Mouse (Mus musculus): ENCODE data around the gene Cabp2. TPM values are rescaled to one million over a fixed set of nuclear protein-coding genes. Genes with fewer than 3 reads are reported as not detected.

Gene Cabp2
- polyA plus RNA-seq, 1 experiment from 2014 or later = not detected

GRCm38 (mm10) chr19:4089128-4089527 is 7.8 kb downstream of the Cabp2 start:
- Histone ChIP-seq H3K9ac (ENCODE audit: low read length) (no peak overlapping the region), H3K27me3 (ENCODE audit: control insufficient read depth, insufficient read depth, low read length) (peaks cover 3% of the 10 kb centered on the region; the same call in 1 of the 2 replicates), H3K27ac (replicated peaks; ENCODE audit: low read depth, low read length) (no peak overlapping the region), H3K9me3 (ENCODE audit: control insufficient read depth, low read length) (no peaks in the 10 kb centered on the region), H3K4me1 (ENCODE audit: control insufficient read depth, insufficient read depth, low read length) (no peaks in the 10 kb centered on the region), H3K36me3 (ENCODE audit: control insufficient read depth, insufficient read depth, low read length) (no peaks in the 10 kb centered on the region), H3K4me2 (ENCODE audit: low read depth, severe bottlenecking) (no peak overlapping the region), H3K4me3 (ENCODE audit: low read depth, low read length) (no peak overlapping the region)
- no peak for ATAC-seq (ENCODE audit: insufficient number of reproducible peaks, low FRiP score, low TSS enrichment, low read depth)
- no peak for DNase-seq (ENCODE audit: low spot score)
- WGBS = 85% methylated on average over 6 of the region's 6 CpGs

- H3K27me3 ChIP-seq (ENCODE audit: control insufficient read depth, insufficient read depth, low read length) = no peaks in the 10 kb centered on the region
- no peak overlapping the region for H3K4me2 ChIP-seq (ENCODE audit: low read depth, severe bottlenecking)
- H3K9ac ChIP-seq (ENCODE audit: low read length) = no peak overlapping the region
- ATAC-seq (ENCODE audit: insufficient number of reproducible peaks, low FRiP score, low TSS enrichment, low read depth) (no peak), DNase-seq (ENCODE audit: low spot score) (no peak)
- H3K36me3 ChIP-seq (ENCODE audit: control insufficient read depth, insufficient read depth, low read length) = no peaks in the 10 kb centered on the region
- no peaks in the 10 kb centered on the region for H3K4me1 ChIP-seq (ENCODE audit: control insufficient read depth, insufficient read depth, low read length)
- 89% methylated on average over 3 of the region's 3 CpGs for WGBS
- no peaks in the 10 kb centered on the region for H3K9me3 ChIP-seq (ENCODE audit: control insufficient read depth, low read length)
- no peak overlapping the region for H3K27ac ChIP-seq (replicated peaks; ENCODE audit: low read depth, low read length)
- H3K4me3 ChIP-seq (ENCODE audit: low read depth, low read length) = no peak overlapping the region
Observed at GRCm38 (mm10) chr19:4090446-4090845, 9.1 kb downstream of the Cabp2 start.

DNA sequence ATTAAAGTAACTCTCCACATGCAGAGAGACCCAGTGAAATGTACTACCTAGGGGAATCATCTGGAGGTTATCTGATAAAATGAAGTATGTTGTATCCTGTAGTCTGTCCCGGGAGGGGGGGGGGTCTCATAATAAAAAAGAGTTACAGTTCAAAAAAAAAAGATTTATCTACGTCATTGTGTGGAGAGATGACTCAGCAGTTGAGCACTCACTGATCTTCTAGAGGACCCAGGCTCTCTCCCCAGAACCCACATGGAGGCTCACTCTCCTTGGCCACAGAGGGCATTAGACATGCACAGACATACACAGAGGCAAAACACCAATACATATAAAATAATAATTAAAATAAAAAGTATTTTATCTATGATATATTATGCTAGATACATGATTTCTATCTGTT is 10.0 kb downstream of the Cabp2 start:
- Histone ChIP-seq H3K9me3 (ENCODE audit: control insufficient read depth, low read length) (no peaks in the 10 kb centered on the region), H3K36me3 (ENCODE audit: control insufficient read depth, insufficient read depth, low read length) (no peaks in the 10 kb centered on the region), H3K4me2 (ENCODE audit: low read depth, severe bottlenecking) (no peak overlapping the region), H3K4me3 (ENCODE audit: low read depth, low read length) (no peak overlapping the region), H3K27me3 (ENCODE audit: control insufficient read depth, insufficient read depth, low read length) (no peaks in the 10 kb centered on the region), H3K9ac (ENCODE audit: low read length) (no peak overlapping the region), H3K4me1 (ENCODE audit: control insufficient read depth, insufficient read depth, low read length) (peaks cover 3% of the 10 kb centered on the region; the same call in 1 of the 2 replicates), H3K27ac (replicated peaks; ENCODE audit: low read depth, low read length) (no peak overlapping the region)
- DNase-seq (ENCODE audit: low spot score) (no peak), ATAC-seq (ENCODE audit: insufficient number of reproducible peaks, low FRiP score, low TSS enrichment, low read depth) (no peak)
- WGBS = 72% methylated on average over 2 of the region's 2 CpGs

- Histone ChIP-seq H3K9ac (ENCODE audit: low read length) (no peak overlapping the region), H3K27me3 (ENCODE audit: control insufficient read depth, insufficient read depth, low read length) (no peaks in the 10 kb centered on the region), H3K27ac (replicated peaks; ENCODE audit: low read depth, low read length) (no peak overlapping the region), H3K4me1 (ENCODE audit: control insufficient read depth, insufficient read depth, low read length) (peaks cover 4% of the 10 kb centered on the region; the same call in 1 of the 2 replicates), H3K4me2 (ENCODE audit: low read depth, severe bottlenecking) (no peak overlapping the region), H3K4me3 (ENCODE audit: low read depth, low read length) (no peak overlapping the region), H3K36me3 (ENCODE audit: control insufficient read depth, insufficient read depth, low read length) (no peaks in the 10 kb centered on the region), H3K9me3 (ENCODE audit: control insufficient read depth, low read length) (no peaks in the 10 kb centered on the region)
- ATAC-seq (ENCODE audit: insufficient number of reproducible peaks, low FRiP score, low TSS enrichment, low read depth) = no peak
- WGBS = 76% methylated on average over 3 of the region's 3 CpGs
- DNase-seq (ENCODE audit: low spot score) = no peak
Observed at GRCm38 (mm10) chr19:4092750-4093149, 11.4 kb downstream of the Cabp2 start.

DNA sequence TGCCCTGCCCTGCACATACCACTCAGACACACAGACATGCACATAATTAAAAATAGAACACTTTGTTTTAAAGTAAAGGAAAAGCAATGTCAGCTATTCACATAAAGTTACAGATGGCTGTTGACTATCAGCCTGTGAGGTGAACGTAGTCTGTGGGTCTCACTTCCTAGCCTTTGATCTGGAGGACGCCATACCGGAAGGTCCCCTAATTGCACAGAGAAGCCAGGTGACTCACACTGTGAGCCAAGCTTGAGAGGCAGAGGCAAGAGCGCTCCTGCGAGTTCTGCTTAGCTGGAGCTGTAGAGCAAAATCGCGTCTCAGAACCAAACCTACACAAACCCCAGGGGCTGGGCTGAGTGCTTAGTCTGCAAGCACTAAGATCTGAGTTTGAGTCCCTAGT is 12.4 kb downstream of the Cabp2 start:
- Histone ChIP-seq H3K4me1 (ENCODE audit: control insufficient read depth, insufficient read depth, low read length) (peaks cover 6% of the 10 kb centered on the region), H3K36me3 (ENCODE audit: control insufficient read depth, insufficient read depth, low read length) (no peaks in the 10 kb centered on the region), H3K9me3 (ENCODE audit: control insufficient read depth, low read length) (no peaks in the 10 kb centered on the region), H3K4me3 (ENCODE audit: low read depth, low read length) (no peak overlapping the region), H3K4me2 (ENCODE audit: low read depth, severe bottlenecking) (no peak overlapping the region), H3K27ac (replicated peaks; ENCODE audit: low read depth, low read length) (no peak overlapping the region), H3K27me3 (ENCODE audit: control insufficient read depth, insufficient read depth, low read length) (no peaks in the 10 kb centered on the region), H3K9ac (ENCODE audit: low read length) (no peak overlapping the region)
- ATAC-seq (ENCODE audit: insufficient number of reproducible peaks, low FRiP score, low TSS enrichment, low read depth) (no peak), DNase-seq (ENCODE audit: low spot score) (no peak)
- 52% methylated on average over 7 of the region's 7 CpGs for WGBS

DNA sequence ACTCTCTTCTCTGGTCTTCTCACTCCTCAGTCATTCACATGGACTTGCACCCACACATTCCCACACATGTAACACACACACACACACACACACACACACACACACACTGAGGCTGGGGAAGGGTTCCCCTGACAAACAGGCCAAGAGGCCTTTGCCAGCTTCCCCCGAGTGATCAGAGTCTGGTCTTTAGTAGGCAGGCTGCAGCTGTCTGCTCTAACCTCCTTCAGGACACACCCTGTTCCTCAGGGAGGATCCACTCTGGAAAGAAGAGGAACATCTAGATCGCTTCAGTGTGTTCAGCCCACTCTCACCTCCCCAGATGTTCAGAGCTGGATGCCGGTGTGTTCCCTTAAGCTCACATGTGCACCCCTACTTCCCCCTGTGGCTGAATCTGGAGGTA is 13.0 kb downstream of the Cabp2 start:
- no peaks in the 10 kb centered on the region for H3K9me3 ChIP-seq (ENCODE audit: control insufficient read depth, low read length)
- no peak overlapping the region for H3K9ac ChIP-seq (ENCODE audit: low read length)
- no peaks in the 10 kb centered on the region; the same call in 1 of the 2 replicates for H3K27me3 ChIP-seq (ENCODE audit: control insufficient read depth, insufficient read depth, low read length)
- no peaks in the 10 kb centered on the region for H3K36me3 ChIP-seq (ENCODE audit: control insufficient read depth, insufficient read depth, low read length)
- WGBS = 75% methylated on average over 3 of the region's 3 CpGs
- H3K4me2 ChIP-seq (ENCODE audit: low read depth, severe bottlenecking) = no peak overlapping the region
- no peak overlapping the region for H3K4me3 ChIP-seq (ENCODE audit: low read depth, low read length)
- no peak overlapping the region for H3K27ac ChIP-seq (replicated peaks; ENCODE audit: low read depth, low read length)
- no peak for ATAC-seq (ENCODE audit: insufficient number of reproducible peaks, low FRiP score, low TSS enrichment, low read depth)
- peaks cover 11% of the 10 kb centered on the region for H3K4me1 ChIP-seq (ENCODE audit: control insufficient read depth, insufficient read depth, low read length)
- no peak for DNase-seq (ENCODE audit: low spot score)

DNA sequence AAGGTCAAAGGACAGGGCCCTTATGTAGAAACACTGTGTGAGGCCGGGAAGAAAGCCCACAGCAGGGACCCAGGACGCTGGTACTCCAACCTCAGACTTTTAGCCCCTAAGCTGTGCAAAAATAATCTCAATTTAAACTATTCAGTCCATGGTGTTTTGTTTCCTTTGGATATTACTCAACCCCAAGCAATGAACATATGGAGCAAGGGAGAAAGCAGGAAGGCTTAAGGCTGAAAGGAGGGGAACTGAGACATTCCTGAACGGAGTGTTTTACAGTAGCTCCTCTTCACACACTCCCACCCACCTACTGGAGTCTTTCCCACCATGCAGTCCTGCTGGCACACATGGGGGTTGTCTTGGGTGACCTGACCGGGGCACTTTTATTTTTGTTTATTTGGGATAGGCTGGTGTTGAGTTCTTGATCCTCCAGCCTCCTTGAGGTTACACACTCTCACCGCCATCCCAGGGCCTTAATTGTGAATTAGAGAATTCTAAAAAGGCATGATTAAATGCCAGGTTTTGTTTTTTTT is 13.5 kb downstream of the Cabp2 start:
- H3K4me1 ChIP-seq (ENCODE audit: control insufficient read depth, insufficient read depth, low read length) = peaks cover 15% of the 10 kb centered on the region
- no peak overlapping the region for H3K4me2 ChIP-seq (ENCODE audit: low read depth, severe bottlenecking)
- no peak for ATAC-seq (ENCODE audit: insufficient number of reproducible peaks, low FRiP score, low TSS enrichment, low read depth)
- DNase-seq (ENCODE audit: low spot score) = no peak
- 78% methylated on average over 5 of the region's 5 CpGs for WGBS
- H3K9ac ChIP-seq (ENCODE audit: low read length) = no peak overlapping the region
- H3K4me3 ChIP-seq (ENCODE audit: low read depth, low read length) = no peak overlapping the region
- no peaks in the 10 kb centered on the region for H3K36me3 ChIP-seq (ENCODE audit: control insufficient read depth, insufficient read depth, low read length)
- no peaks in the 10 kb centered on the region for H3K9me3 ChIP-seq (ENCODE audit: control insufficient read depth, low read length)
- no peak overlapping the region for H3K27ac ChIP-seq (replicated peaks; ENCODE audit: low read depth, low read length)
- peaks cover 2% of the 10 kb centered on the region; the same call in 1 of the 2 replicates for H3K27me3 ChIP-seq (ENCODE audit: control insufficient read depth, insufficient read depth, low read length)

DNA sequence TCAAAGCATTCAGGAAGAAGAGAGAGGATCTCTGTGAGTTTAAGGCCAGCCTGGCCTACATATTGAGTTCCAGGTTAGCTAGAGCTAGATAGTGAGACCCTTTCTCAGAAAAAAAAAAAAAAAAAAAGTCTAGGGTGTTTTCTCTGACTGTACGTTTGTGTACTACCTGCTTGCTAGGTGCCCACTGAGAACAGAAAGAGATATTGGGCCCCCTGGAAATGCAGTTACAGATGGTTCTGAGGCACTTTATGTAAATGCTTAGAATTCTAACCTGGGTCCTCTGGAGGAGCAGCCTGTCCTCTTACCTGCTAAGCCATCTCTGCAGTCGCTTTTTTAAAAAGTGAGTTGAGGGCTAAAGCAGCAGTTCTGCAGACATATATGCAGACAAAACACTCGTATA is 14.4 kb downstream of the Cabp2 start:
- no peak overlapping the region for H3K9ac ChIP-seq (ENCODE audit: low read length)
- WGBS = 70% methylated on average over 3 of the region's 3 CpGs
- H3K4me1 ChIP-seq (ENCODE audit: control insufficient read depth, insufficient read depth, low read length) = peaks cover 23% of the 10 kb centered on the region
- peaks cover 7% of the 10 kb centered on the region for H3K27me3 ChIP-seq (ENCODE audit: control insufficient read depth, insufficient read depth, low read length)
- H3K4me3 ChIP-seq (ENCODE audit: low read depth, low read length) = no peak overlapping the region
- DNase-seq (ENCODE audit: low spot score) (no peak), ATAC-seq (ENCODE audit: insufficient number of reproducible peaks, low FRiP score, low TSS enrichment, low read depth) (no peak)
- no peaks in the 10 kb centered on the region for H3K36me3 ChIP-seq (ENCODE audit: control insufficient read depth, insufficient read depth, low read length)
- no peaks in the 10 kb centered on the region for H3K9me3 ChIP-seq (ENCODE audit: control insufficient read depth, low read length)
- no peak overlapping the region for H3K27ac ChIP-seq (replicated peaks; ENCODE audit: low read depth, low read length)
- H3K4me2 ChIP-seq (ENCODE audit: low read depth, severe bottlenecking) = no peak overlapping the region

All from limb, embryonic 11.5 days (tissue).